Mouse (Mus musculus) olfactory bulb, adult 2 months (tissue): ENCODE data around the gene Tenm4.

Experiments
- CTCF ChIP-seq: fragments of 200-500 bp; IDR thresholded peaks from 2 replicates; pipeline ENCODE4 v1.5.1; 2012; ENCODE audit warnings: low read depth, mild to moderate bottlenecking, low read length, moderate library complexity; ENCODE audit not compliant: insufficient read depth
- POLR2A ChIP-seq: fragments of 200-500 bp; IDR thresholded peaks from 2 replicates; pipeline ENCODE4 v1.6.1; 2012; ENCODE audit warnings: mild to moderate bottlenecking, low read depth, low read length, moderate library complexity; ENCODE audit not compliant: insufficient read depth

DNA sequence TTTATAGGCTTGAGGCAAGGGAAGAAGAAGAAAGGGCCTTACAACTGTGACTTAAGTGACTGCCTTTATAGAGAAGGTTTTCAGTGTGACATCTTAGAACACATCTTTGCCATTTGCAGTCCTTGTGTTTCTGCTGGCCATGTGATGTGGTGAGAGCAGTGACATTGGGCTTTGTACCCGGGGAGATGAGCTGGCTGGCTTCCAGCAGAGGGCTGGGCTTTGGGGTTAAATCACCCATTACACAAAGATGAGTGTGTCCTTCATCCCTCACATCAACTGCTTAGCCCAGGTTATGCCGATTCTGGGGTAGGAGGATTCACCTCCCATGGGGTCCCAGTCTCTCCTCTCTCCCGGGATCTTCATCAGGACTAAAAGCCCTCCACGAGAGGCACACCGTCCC lies 738.8 kb downstream of the Tenm4 start:
- no peak for TF ChIP-seq CTCF
- TF ChIP-seq POLR2A: no peak
